Mouse (Mus musculus) liver, embryonic 12.5 days (tissue): ENCODE measurements around the gene Cenpp. TPM values are rescaled to one million over a fixed set of nuclear protein-coding genes. Genes with fewer than 3 reads are reported as not detected.

Experiments used
- ATAC-seq: fragments of 200-750 bp; cut with Nextera tagmentation; 2 replicates; pipeline ENCODE4 v1.8.0; 2017; ENCODE audit warnings: moderate number of reproducible peaks, mild to moderate bottlenecking, moderate library complexity
- H3K27ac ChIP-seq: fragments of 300-500 bp; sonication (generic); 2 replicates; pipeline ENCODE4 v1.5.1; 2016; ENCODE audit warnings: mild to moderate bottlenecking
- H3K27me3 ChIP-seq: fragments of 300-500 bp; sonication (generic); replicated peaks from 2 replicates; pipeline ENCODE4 v1.6.1; 2016; ENCODE audit warnings: mild to moderate bottlenecking, moderate library complexity
- H3K36me3 ChIP-seq: fragments of 300-500 bp; sonication (generic); 2 replicates; pipeline ENCODE4 v1.6.1; 2016; ENCODE audit warnings: mild to moderate bottlenecking, moderate library complexity
- H3K4me1 ChIP-seq: fragments of 300-500 bp; sonication (generic); 2 replicates; pipeline ENCODE4 v1.6.1; 2016
- H3K4me2 ChIP-seq: fragments of 300-500 bp; sonication (generic); 2 replicates; pipeline ENCODE4 v1.6.1; 2016; ENCODE audit warnings: mild to moderate bottlenecking, moderate library complexity
- H3K4me3 ChIP-seq: fragments of 300-500 bp; sonication (generic); 2 replicates; pipeline ENCODE4 v1.5.1; 2016; ENCODE audit warnings: mild to moderate bottlenecking, moderate library complexity
- H3K9ac ChIP-seq: fragments of 300-500 bp; sonication (generic); 2 replicates; pipeline ENCODE4 v1.6.1; 2016; ENCODE audit warnings: mild to moderate bottlenecking, moderate library complexity
- H3K9me3 ChIP-seq: fragments of 300-500 bp; sonication (generic); replicated peaks from 2 replicates; pipeline ENCODE4 v1.6.1; 2016; ENCODE audit warnings: mild to moderate bottlenecking, moderate library complexity
- WGBS: fragments of 180-500 bp; shearing (Covaris S2); methylation state at CpG from one replicate; pipeline ENCODE4 v1.1.7; 2016; ENCODE audit not compliant: insufficient replicate concordance; 5-methylcytosine and 5-hydroxymethylcytosine counted together
- polyA plus RNA-seq: library from polyadenylated mRNA; unstranded; fragments of >200 nt; fragmentation: Nextera tagmentation; extraction: Ambion mirVana; gene quantifications from 2 replicates; pipeline ENCODE4 v1.2.1, GENCODE M21; 2016

The Cenpp gene
- polyA plus RNA-seq, 1 experiment from 2014 or later: 30.2 TPM

DNA sequence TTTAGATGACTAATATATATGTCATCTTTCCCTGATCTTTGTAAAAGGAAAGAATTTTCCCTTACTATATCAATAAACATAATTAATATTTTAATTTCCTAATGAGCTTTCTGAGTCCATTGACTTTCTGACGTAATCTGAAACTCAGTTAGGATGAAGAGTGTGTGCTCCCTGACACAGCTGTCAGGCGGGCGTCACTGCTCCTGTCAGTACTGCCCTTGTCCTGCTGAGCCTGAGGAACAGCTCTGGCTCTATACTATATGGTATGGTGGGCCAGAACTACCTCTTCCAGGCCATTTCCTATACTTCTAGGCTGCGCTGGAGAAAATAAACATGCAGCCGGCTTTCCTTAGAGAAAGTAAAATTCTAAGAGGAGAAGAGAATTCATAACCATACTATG lies 98.1 kb downstream of the Cenpp start:
- Histone ChIP-seq H3K4me1 (0 out of 2 replicates have a peak, but pooled peaks cover 3% of the 10 kb centered on the region), H3K9me3 (no peaks in the 10 kb centered on the region), H3K9ac (no peak overlapping the region), H3K27me3 (no peaks in the 10 kb centered on the region), H3K27ac (no peak overlapping the region), H3K36me3 (no peaks in the 10 kb centered on the region), H3K4me3 (no peak overlapping the region), H3K4me2 (no peak overlapping the region)
- 79% methylated on average over 5 of the region's 5 CpGs for WGBS
- no peak for ATAC-seq

DNA sequence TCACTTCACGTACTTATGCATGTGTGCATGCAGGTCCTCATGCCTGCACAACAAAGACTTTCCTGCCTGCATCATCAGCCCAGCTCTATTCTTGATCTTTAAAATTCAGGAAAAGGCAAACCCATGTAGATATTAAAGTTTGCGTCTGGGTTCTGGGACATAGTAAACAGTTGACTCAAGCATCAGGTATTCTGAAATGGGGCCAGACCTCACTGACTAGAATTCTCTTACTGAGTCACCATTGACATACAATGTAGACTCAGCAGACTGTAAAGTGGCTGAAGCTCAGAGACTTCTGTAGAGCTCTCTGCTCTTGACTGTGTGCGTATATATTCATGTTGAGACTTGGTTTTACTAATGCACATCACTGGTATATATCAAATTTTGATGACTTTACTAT lies 103.0 kb downstream of the Cenpp start:
- H3K9ac ChIP-seq: no peak overlapping the region
- WGBS: 90% methylated on average over 3 of the region's 3 CpGs
- no peaks in the 10 kb centered on the region for H3K4me1 ChIP-seq
- H3K36me3 ChIP-seq: no peaks in the 10 kb centered on the region
- no peak overlapping the region for H3K27ac ChIP-seq
- no peak overlapping the region for H3K4me3 ChIP-seq
- no peaks in the 10 kb centered on the region for H3K27me3 ChIP-seq
- no peak for ATAC-seq
- no peaks in the 10 kb centered on the region for H3K9me3 ChIP-seq
- H3K4me2 ChIP-seq: no peak overlapping the region

DNA sequence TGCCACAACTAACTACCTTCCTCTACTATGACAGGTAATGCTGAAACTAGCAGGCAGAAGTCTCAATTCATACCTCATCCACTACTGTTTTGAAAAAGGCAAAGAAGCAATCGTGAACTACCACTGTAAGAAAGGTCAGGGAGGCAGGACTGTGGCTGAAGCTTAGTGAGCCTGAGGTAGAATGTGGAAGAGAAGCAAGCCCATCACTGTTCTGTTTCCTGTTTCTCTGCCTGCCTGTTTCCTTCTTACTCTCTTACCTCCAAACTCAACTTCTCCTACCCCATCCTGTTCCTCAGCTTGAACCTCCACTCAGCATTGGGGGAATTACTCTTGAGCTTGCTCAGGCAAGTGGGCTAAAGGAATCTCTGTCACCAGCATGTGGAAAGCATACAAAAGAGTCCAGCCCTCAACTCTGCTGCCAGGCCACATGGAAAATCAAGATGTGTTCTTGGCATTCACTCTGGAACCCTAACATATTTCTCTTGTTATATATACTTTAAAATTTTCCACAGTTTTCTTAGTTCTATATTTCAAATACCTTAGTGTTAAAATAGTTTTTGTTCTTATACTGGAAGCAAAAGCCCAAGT lies 104.9 kb downstream of the Cenpp start:
- Histone ChIP-seq H3K4me3 (no peak overlapping the region), H3K27ac (no peak overlapping the region), H3K27me3 (no peaks in the 10 kb centered on the region), H3K36me3 (no peaks in the 10 kb centered on the region), H3K9me3 (no peaks in the 10 kb centered on the region), H3K4me2 (no peak overlapping the region), H3K9ac (no peak overlapping the region), H3K4me1 (no peaks in the 10 kb centered on the region)
- no peak for ATAC-seq
- 32% methylated on average over 1 of the region's 1 CpGs for WGBS

- Histone ChIP-seq H3K4me3 (no peak overlapping the region), H3K4me1 (no peaks in the 10 kb centered on the region), H3K9ac (no peak overlapping the region), H3K27me3 (no peaks in the 10 kb centered on the region), H3K27ac (no peak overlapping the region), H3K9me3 (no peaks in the 10 kb centered on the region), H3K36me3 (no peaks in the 10 kb centered on the region), H3K4me2 (no peak overlapping the region)
- ATAC-seq: no peak
- 89% methylated on average over 1 of the region's 1 CpGs for WGBS
Measured at GRCm38 (mm10) chr13:49546517-49546916, 106.1 kb downstream of the Cenpp start.

DNA sequence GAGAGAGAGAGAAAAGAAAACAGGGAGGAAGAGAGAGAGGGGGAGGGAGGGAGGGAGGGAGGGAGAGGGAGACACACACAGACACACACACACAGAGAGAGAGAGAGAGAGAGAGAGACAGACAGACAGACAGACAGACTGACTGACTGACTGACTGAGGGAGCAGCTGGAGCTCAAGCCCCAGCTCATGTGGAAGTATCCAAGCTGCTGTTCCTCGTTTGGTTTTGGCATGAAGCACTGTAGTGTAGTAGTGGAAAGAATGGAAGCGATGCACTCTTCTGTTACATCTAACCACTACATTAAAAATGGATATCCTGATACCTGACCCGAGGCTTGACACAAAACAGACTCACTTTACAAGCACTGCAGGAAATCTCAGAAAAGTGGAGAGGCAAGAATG lies 106.9 kb downstream of the Cenpp start:
- ATAC-seq: no peak
- H3K27ac ChIP-seq: no peak overlapping the region
- WGBS: 63% methylated on average over 3 of the region's 3 CpGs
- H3K4me2 ChIP-seq: no peak overlapping the region
- H3K4me3 ChIP-seq: no peak overlapping the region
- no peak overlapping the region for H3K9ac ChIP-seq
- no peaks in the 10 kb centered on the region for H3K4me1 ChIP-seq
- no peaks in the 10 kb centered on the region for H3K27me3 ChIP-seq
- no peaks in the 10 kb centered on the region for H3K36me3 ChIP-seq
- no peaks in the 10 kb centered on the region for H3K9me3 ChIP-seq

GRCm38 (mm10) chr13:49544279-49544678 lies 108.3 kb downstream of the Cenpp start, which contains the start of gene Aspn:
Aspn (plus strand) TSS chr13:49544443.
- Histone ChIP-seq H3K9ac (no peak within 1 kb of the TSS), H3K4me1 (no peaks in the 10 kb centered on the region), H3K4me3 (no peak within 1 kb of the TSS), H3K27ac (no peak within 1 kb of the TSS), H3K36me3 (no peaks in the 10 kb centered on the region), H3K9me3 (no peaks in the 10 kb centered on the region), H3K4me2 (no peak within 1 kb of the TSS), H3K27me3 (no peaks in the 10 kb centered on the region)
- 80% methylated on average over 3 of the region's 3 CpGs for WGBS
- ATAC-seq: no peak

DNA sequence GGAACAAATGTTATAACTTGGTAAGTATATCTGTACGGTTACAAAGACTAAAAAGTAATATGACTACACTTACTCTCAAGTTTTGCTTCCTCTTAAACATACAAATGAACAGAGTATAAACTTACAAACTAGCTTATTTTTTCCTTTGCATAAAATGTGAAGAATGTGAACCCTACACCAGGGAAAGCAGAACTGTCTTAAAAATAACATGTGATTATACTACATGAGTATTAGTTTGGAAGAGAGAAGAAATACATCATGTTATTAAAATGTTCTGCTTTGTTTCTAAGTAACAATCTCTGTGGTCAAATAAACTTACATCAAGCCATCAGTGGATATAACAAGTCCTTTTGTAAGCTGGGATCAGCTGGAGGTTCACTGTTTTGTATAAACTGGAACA lies 113.9 kb downstream of the Cenpp start:
- no peak overlapping the region for H3K9ac ChIP-seq
- no peak overlapping the region for H3K27ac ChIP-seq
- no peak overlapping the region for H3K4me3 ChIP-seq
- no peaks in the 10 kb centered on the region for H3K27me3 ChIP-seq
- H3K4me1 ChIP-seq: no peaks in the 10 kb centered on the region
- H3K36me3 ChIP-seq: no peaks in the 10 kb centered on the region
- no peak overlapping the region for H3K4me2 ChIP-seq
- no peaks in the 10 kb centered on the region for H3K9me3 ChIP-seq
- no peak for ATAC-seq
- 70% methylated on average over 1 of the region's 1 CpGs for WGBS

- H3K27me3 ChIP-seq: no peaks in the 10 kb centered on the region
- no peaks in the 10 kb centered on the region for H3K36me3 ChIP-seq
- no peak overlapping the region for H3K27ac ChIP-seq
- H3K4me1 ChIP-seq: no peaks in the 10 kb centered on the region
- no peak overlapping the region for H3K4me2 ChIP-seq
- WGBS: 75% methylated on average over 1 of the region's 1 CpGs
- H3K9me3 ChIP-seq: no peaks in the 10 kb centered on the region
- ATAC-seq: no peak
- no peak overlapping the region for H3K4me3 ChIP-seq
- H3K9ac ChIP-seq: no peak overlapping the region
Measured at GRCm38 (mm10) chr13:49536946-49537345, 115.6 kb downstream of the Cenpp start.

DNA sequence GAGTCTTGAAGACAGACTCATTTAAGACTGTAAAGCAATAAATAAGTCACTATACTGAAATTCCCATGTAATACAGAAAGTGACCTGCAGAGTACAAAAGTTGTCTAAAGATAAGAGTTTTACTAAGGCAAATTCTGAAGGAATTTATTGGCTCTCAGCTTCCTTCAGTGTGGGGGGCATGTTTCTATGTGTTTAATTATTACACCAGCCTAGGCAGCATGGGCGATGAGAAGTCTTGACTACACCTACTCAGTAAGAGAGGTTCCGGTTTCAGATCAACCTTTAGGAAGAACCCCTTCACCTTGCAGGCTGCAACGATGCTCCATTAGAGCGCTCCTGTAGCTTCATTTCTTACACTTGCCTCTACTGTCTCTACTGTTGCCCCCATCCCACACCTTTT lies 121.9 kb downstream of the Cenpp start:
- Histone ChIP-seq H3K4me3 (no peak overlapping the region), H3K4me1 (no peaks in the 10 kb centered on the region), H3K4me2 (no peak overlapping the region), H3K9ac (no peak overlapping the region), H3K36me3 (no peaks in the 10 kb centered on the region), H3K9me3 (no peaks in the 10 kb centered on the region), H3K27me3 (no peaks in the 10 kb centered on the region), H3K27ac (no peak overlapping the region)
- no peak for ATAC-seq
- 87% methylated on average over 4 of the region's 4 CpGs for WGBS

GRCm38 (mm10) chr13:49526235-49526634 lies 126.3 kb downstream of the Cenpp start:
- 83% methylated on average over 2 of the region's 2 CpGs for WGBS
- H3K27ac ChIP-seq: no peak overlapping the region

DNA sequence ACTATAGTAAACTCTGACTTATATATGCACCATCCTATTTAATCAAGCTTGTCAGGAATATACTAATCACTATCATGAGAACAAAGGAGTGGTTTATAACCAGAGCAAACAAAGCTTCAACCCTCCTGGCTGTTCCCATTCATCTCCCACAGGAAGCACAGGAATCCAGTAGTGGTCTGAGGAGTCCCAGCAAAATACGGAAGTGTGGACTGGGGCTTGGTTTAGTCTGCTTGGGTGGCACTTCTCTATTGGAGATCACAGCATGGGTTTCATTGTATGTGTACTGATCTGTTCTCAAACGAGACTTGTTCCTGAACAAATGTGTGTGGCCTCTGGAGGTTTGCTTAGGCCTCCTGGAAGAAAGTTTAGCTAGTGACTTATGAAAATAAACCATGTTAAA lies 133.8 kb downstream of the Cenpp start:
- Histone ChIP-seq H3K9me3 (no peaks in the 10 kb centered on the region), H3K27me3 (no peaks in the 10 kb centered on the region), H3K4me2 (no peak overlapping the region), H3K4me1 (peaks cover 15% of the 10 kb centered on the region), H3K36me3 (no peaks in the 10 kb centered on the region), H3K27ac (no peak overlapping the region), H3K9ac (no peak overlapping the region), H3K4me3 (no peak overlapping the region)
- ATAC-seq: no peak
- 44% methylated on average over 2 of the region's 2 CpGs for WGBS

More at GRCm38 (mm10) chr13:49526235-49526634, 126.3 kb downstream of the Cenpp start:
- Histone ChIP-seq H3K9me3 (no peaks in the 10 kb centered on the region), H3K4me2 (no peak overlapping the region), H3K27me3 (no peaks in the 10 kb centered on the region), H3K36me3 (no peaks in the 10 kb centered on the region), H3K4me3 (no peak overlapping the region), H3K4me1 (no peaks in the 10 kb centered on the region), H3K9ac (no peak overlapping the region)
- ATAC-seq: no peak

GRCm38 (mm10) chr13:49507176-49507575 lies 145.4 kb downstream of the Cenpp start:
- no peaks in the 10 kb centered on the region for H3K27me3 ChIP-seq
- WGBS: 77% methylated on average over 3 of the region's 3 CpGs
- no peak for ATAC-seq

DNA sequence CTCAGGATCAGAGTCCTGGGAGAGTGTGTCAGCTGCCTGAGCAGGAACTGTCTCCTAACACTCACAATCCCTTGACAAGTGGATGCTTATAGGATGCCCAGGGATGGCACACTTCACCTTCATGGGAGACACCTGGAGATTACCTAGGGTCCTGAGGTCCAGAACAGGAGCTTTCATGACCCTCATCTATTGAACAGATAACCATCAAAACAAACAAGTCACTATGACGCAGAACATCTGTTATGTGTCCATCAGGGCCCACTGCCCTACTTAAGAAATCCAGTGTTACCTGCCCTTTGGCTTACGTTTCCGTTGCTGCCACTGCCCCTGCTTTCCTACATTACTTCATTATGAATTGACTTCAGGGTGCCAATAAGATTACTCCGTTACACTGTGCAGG lies 146.8 kb downstream of the Cenpp start:
- no peak for ATAC-seq
- Histone ChIP-seq H3K27ac (no peak overlapping the region), H3K4me1 (no peaks in the 10 kb centered on the region), H3K4me3 (no peak overlapping the region), H3K4me2 (no peak overlapping the region), H3K9ac (no peak overlapping the region), H3K9me3 (no peaks in the 10 kb centered on the region), H3K27me3 (no peaks in the 10 kb centered on the region), H3K36me3 (no peaks in the 10 kb centered on the region)
- whole genome bisulfite sequencing: 80% methylated on average over 4 of the region's 4 CpGs

More at GRCm38 (mm10) chr13:49507176-49507575, 145.4 kb downstream of the Cenpp start:
- no peak overlapping the region for H3K9ac ChIP-seq
- H3K4me1 ChIP-seq: no peaks in the 10 kb centered on the region
- no peaks in the 10 kb centered on the region for H3K9me3 ChIP-seq
- H3K4me3 ChIP-seq: no peak overlapping the region
- no peak overlapping the region for H3K4me2 ChIP-seq
- H3K36me3 ChIP-seq: no peaks in the 10 kb centered on the region
- no peak overlapping the region for H3K27ac ChIP-seq
